Mouse (Mus musculus): ENCODE measurements around the gene Gm11084.

The Gm11084 gene

GRCm38 (mm10) chr2:72935937-72936336, 50.6 kb downstream of the Gm11084 start:
- no peak for DNase-seq (ENCODE audit: low spot score in 2 of 2)

DNA sequence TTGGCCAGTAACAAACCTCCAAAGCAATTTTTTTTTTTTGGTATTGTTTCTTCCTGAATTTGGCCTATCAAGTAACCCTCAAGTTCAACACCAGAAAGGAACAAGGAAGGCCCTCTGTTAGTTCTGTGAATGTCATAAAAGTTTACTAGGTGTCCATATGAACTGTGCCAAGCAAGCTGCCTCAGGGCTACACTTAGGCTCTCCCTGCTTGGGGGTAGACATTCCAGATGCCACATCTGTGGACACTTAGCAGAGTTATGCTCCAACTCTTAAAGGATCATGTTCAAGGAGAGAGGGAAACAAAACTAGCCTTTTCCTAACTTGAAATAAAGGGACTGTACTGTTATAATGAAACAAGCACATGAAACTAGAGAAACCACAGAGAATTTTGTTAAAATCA, 54.3 kb downstream of the Gm11084 start:
- no peak for DNase-seq (ENCODE audit: low spot score in 2 of 2)

GRCm38 (mm10) chr2:72924981-72925380, 61.5 kb downstream of the Gm11084 start:
- DNase-seq (ENCODE audit: low spot score in 2 of 2) = no peak

Data from spleen, postnatal 10 days (tissue).